Mouse (Mus musculus) layer of hippocampus, postnatal 36 days (tissue): ENCODE measurements at regions not wholly inside any gene's neighbourhood (a gene's known extent, or its start where the extent isn't known, plus 50 kb on each side); places are given as distances from the start of the nearest gene placed in this dataset.
A peak's percentile ranks its signal among the peaks of the same experiment; 100 is the strongest.

Source experiments
- DNase-seq, 2 experiments: peaks; one replicate each; pipeline ENCODE4 v3.0.0; 2022

DNA sequence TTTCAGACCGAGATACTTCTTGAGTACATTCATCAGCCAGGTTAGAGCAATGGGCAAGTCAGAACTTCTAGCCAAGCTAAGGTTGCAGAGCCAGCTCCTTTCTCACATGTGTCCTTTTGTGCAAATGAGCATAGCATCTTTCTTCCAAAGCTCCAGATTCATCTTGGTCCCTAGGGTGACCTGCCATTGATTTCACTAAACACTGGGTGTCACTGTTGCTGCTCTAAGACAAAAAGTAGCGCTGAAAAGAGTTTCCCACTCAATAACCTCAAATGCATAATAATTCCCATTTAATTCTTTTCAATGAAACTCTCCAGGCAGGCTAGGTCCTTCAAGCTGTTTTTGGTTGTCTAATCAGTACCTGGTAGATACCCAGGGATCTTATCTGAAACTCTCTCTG lies 688.6 kb upstream of the BB014433 start:
- peak; percentile 5 to 6 for DNase-seq

GRCm38 (mm10) chr8:15731324-15731723 lies 685.4 kb upstream of the BB014433 start:
- DNase-seq = no peak

GRCm38 (mm10) chr8:15729075-15729474 lies 683.2 kb upstream of the BB014433 start:
- DNase-seq = peak; percentile 61 to 62

- no peak for DNase-seq
These were observed 680.4 kb upstream of the BB014433 start for GRCm38 (mm10) chr8:15726310-15726709.
